Mouse (Mus musculus): Measurements from ENCODE around the gene Midn. TPM values are rescaled to one million over a fixed set of nuclear protein-coding genes. Genes with fewer than 3 reads are reported as not detected.
A peak's percentile ranks its signal among the peaks of the same experiment; 100 is the strongest.

Gene Midn
- polyA plus RNA-seq, 1 experiment: 33.8 TPM

DNA sequence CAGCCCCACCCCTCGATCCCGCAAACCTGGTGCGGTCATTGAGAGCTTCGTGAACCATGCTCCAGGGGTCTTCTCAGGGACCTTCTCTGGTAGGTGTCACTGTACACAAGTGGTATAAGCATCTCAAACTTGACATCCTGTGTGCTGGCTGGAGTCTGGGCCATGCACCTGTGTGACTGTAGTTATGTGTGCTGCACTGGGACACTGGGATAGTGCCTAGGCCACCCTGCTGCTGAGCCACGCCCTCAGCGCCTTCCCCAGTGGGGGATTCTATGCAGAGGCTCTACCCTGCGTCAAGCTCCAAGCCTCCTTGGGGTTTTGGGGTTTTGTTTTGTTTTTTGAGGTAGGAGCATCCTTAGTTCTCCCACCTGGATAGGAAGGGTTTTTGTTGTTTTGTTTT is 6.3 kb downstream of the Midn start:
- Histone ChIP-seq H3K27ac (ENCODE audit: insufficient read depth, low read length) (no peak overlapping the region), H3K4me3 (ENCODE audit: insufficient read depth, low read length) (no peak overlapping the region), H3K4me1 (ENCODE audit: control insufficient read depth, insufficient read depth, low read length) (peaks cover 2% of the 10 kb centered on the region)
- TF ChIP-seq POLR2A (IDR thresholded peaks at IDR 0.05; ENCODE audit: extremely low read depth, insufficient read depth, low read length): no peak
- TF ChIP-seq CTCF (IDR thresholded peaks at IDR 0.05; ENCODE audit: extremely low read depth, insufficient read depth, low read length): no peak

DNA sequence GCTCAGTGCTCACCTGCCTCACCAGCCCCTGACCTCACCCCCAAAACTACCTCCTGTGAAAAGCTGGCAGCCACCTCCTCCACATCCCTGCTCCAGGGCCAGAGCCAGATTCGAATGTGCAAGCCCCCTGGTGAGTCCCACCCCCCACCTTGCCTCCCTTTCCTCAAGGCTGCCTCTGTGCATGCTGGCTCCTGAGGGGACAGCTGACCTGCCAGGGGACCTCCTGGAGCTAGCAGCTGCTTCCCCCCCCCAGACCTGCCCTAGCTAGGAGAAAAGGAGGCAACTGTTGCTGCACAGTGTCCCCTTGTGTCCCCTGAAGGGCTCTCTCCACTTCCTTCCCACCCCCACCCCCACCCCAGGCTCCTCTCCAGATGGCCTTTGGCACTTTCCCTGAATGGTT is 7.2 kb downstream of the Midn start:
- Histone ChIP-seq H3K4me1 (ENCODE audit: control insufficient read depth, insufficient read depth, low read length) (peaks cover 3% of the 10 kb centered on the region), H3K4me3 (ENCODE audit: insufficient read depth, low read length) (no peak overlapping the region), H3K27ac (ENCODE audit: insufficient read depth, low read length) (0 out of 2 replicates have a peak overlapping the region, but pooled peaks have one; percentile 25)
- TF ChIP-seq CTCF (IDR thresholded peaks at IDR 0.05; ENCODE audit: extremely low read depth, insufficient read depth, low read length): no peak
- TF ChIP-seq POLR2A (IDR thresholded peaks at IDR 0.05; ENCODE audit: extremely low read depth, insufficient read depth, low read length): no peak

DNA sequence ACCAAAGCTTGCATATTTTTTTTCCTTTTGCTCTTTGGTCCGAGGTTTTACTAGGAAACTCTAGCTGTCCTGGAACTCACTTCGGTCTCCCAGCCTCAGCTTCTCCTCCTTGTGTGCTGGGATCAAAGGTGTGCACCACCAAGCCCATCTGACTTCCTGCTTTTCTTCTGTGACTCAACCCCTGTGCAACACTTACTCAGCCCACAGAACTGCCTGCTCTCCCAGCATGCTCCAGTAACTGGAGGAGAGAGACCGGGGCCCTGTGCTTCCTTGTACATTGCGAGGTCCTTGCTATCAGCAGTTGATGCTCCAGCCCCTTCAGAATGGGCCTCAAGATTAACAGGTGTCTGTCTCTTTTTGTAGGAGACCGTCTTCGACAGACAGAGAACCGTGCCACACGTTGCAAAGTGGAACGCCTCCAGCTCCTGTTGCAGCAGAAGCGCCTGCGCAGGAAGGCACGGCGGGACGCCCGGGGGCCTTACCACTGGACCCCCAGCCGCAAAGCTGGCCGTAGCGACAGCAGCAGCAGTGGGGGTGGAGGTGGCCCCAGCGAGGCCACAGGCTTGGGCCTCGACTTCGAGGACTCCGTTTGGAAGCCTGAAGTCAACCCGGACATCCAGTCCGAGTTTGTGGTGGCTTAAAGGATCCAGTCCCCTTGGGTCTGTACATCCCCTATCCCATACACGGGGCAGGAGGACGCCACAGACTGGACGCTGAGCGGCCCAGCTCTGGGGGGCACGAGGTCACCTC is 8.1 kb downstream of the Midn start:
- H3K4me1 ChIP-seq (ENCODE audit: control insufficient read depth, insufficient read depth, low read length): peaks cover 6% of the 10 kb centered on the region
- H3K4me3 ChIP-seq (ENCODE audit: insufficient read depth, low read length): no peak overlapping the region
- TF ChIP-seq CTCF (IDR thresholded peaks at IDR 0.05; ENCODE audit: extremely low read depth, insufficient read depth, low read length): no peak
- TF ChIP-seq POLR2A (IDR thresholded peaks at IDR 0.05; ENCODE audit: extremely low read depth, insufficient read depth, low read length): no peak

DNA sequence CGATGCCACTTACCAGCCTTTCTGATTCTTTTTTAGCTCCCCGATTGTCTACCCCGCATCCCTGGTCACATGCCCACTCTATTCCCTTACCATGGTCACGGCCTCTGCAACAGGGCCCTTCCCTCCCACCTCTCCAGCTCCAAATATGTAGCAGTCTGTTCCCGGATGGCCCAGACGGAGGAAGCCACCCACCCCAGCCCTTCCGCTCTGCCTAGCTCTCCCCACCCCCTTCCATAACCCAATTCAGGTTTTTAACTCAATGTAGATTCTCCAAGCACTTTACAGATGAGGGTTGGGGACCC is 8.6 kb downstream of the Midn start:
- Histone ChIP-seq H3K4me3 (ENCODE audit: insufficient read depth, low read length) (no peak overlapping the region), H3K4me1 (ENCODE audit: control insufficient read depth, insufficient read depth, low read length) (peaks cover 6% of the 10 kb centered on the region), H3K27ac (ENCODE audit: insufficient read depth, low read length) (peak overlapping the region; percentile 69)
- TF ChIP-seq CTCF (IDR thresholded peaks at IDR 0.05; ENCODE audit: extremely low read depth, insufficient read depth, low read length): no peak
- TF ChIP-seq POLR2A (IDR thresholded peaks at IDR 0.05; ENCODE audit: extremely low read depth, insufficient read depth, low read length): no peak

More for the DNA sequence above, 8.1 kb downstream of the Midn start:
- peak overlapping the region; percentile 69 for H3K27ac ChIP-seq (ENCODE audit: insufficient read depth, low read length)

DNA sequence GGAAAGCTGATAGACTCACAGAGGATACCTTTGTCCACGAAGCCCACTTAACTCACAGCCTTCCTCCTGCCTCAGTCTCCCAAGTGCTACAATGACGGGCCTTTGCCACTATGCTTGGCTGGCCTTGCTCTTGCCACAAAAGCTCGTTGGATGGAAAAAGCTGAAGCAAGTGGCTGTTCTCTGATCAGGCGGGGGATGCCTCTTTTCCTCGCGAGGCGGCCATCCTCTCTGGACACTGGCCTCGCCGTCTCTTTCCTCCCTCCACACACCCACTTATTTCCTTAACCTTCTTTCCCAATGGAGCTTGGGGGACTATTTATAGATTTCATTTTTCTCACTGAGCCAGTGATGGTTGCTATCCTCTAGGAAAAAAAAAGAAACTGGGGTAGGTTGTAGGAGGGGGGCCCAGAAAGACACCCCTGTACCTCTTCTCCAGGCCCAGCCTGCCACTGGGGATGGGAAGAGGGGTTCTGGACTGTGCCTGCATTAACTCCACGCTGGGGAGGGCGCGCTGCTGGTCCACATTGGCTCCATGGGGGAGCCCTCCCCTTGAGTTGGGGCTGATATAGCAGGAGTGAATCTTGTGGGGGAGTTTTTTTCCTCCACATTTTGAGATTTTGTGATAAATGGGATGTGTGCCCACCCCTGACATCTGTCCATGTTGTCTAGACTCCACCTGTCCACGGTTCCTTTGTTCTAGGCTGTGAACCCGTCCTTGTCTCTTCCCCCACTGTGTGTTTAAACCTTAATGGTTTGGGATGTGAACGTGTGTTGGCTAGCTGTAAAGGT is 9.3 kb downstream of the Midn start:
- Histone ChIP-seq H3K27ac (ENCODE audit: insufficient read depth, low read length) (peak overlapping the region; percentile 80), H3K4me1 (ENCODE audit: control insufficient read depth, insufficient read depth, low read length) (peaks cover 6% of the 10 kb centered on the region), H3K4me3 (ENCODE audit: insufficient read depth, low read length) (no peak overlapping the region)
- TF ChIP-seq CTCF (IDR thresholded peaks at IDR 0.05; ENCODE audit: extremely low read depth, insufficient read depth, low read length) (no peak), POLR2A (IDR thresholded peaks at IDR 0.05; ENCODE audit: extremely low read depth, insufficient read depth, low read length) (peak; percentile 16; the same call in 1 of the 2 replicates)

DNA sequence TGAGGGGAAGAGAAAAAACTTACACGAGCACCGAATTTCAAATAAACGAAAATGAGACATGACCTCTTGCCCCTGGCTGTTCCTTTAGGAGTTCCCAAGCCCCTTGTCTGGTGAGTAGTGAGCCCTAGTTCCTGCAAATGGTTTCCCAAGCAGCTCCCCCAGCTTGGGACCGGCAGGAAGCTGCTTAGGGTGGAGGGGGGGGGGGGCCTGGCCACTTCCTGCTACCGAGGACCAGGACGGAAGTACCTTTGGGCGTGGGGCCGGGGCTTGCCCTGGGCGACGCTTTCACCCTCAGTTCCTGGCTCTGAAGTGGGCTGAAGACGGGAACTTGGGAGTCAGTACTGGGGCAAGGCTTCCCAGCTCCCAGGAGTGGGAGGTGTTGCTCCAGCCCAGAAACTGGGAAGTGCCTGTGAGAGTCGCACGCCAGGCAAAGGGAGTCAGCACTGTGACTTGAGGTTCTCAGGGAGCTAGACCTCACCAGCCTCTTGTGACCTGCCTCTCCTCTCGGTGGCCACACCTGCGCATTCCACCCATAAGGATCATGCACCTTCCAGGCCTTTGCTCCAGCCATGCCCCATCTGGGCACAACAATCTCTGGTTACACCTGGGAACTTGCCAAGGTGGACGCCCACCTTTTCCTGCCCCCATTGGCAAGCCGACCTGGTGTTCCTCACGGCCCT is 10.4 kb downstream of the Midn start:
- Histone ChIP-seq H3K27ac (ENCODE audit: insufficient read depth, low read length) (peak overlapping the region; percentile 61), H3K4me1 (ENCODE audit: control insufficient read depth, insufficient read depth, low read length) (peaks cover 6% of the 10 kb centered on the region), H3K4me3 (ENCODE audit: insufficient read depth, low read length) (no peak overlapping the region)
- TF ChIP-seq POLR2A (IDR thresholded peaks at IDR 0.05; ENCODE audit: extremely low read depth, insufficient read depth, low read length): 0 out of 2 replicates have a peak, but pooled peaks have one; percentile 27
- TF ChIP-seq CTCF (IDR thresholded peaks at IDR 0.05; ENCODE audit: extremely low read depth, insufficient read depth, low read length): no peak

DNA sequence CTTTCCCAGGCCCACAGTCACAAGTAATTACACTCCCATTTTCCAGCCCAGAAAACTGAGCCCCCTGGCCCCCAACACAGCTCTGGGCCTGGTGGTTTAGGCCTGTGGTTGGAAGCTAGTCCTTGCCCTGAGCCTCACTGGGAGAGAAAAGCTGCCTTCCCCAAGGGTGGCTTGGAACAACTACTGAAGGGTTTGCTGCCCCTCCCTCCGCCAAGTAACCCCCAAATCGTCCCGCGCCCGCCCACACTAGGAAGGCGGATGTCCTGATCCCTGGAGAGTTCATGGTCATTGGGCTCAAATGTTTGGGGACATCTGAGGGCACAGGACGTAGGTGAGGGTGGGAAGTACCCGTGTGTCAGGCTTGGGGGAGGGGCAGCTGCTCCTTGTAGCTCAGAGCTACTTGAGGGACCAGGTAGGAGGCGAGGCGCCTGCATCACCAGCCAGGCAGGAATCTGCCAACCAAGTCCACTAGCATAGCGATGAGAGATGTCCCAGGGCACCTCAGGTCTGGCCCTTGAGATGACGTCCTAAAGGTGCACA is 11.0 kb downstream of the Midn start:
- TF ChIP-seq CTCF (IDR thresholded peaks at IDR 0.05; ENCODE audit: extremely low read depth, insufficient read depth, low read length) (no peak), POLR2A (IDR thresholded peaks at IDR 0.05; ENCODE audit: extremely low read depth, insufficient read depth, low read length) (0 out of 2 replicates have a peak, but pooled peaks have one; percentile 0)
- peak overlapping the region; percentile 61 for H3K27ac ChIP-seq (ENCODE audit: insufficient read depth, low read length)
- peak overlapping the region; percentile 17 for H3K4me3 ChIP-seq (ENCODE audit: insufficient read depth, low read length)
- H3K4me1 ChIP-seq (ENCODE audit: control insufficient read depth, insufficient read depth, low read length): peaks cover 7% of the 10 kb centered on the region

DNA sequence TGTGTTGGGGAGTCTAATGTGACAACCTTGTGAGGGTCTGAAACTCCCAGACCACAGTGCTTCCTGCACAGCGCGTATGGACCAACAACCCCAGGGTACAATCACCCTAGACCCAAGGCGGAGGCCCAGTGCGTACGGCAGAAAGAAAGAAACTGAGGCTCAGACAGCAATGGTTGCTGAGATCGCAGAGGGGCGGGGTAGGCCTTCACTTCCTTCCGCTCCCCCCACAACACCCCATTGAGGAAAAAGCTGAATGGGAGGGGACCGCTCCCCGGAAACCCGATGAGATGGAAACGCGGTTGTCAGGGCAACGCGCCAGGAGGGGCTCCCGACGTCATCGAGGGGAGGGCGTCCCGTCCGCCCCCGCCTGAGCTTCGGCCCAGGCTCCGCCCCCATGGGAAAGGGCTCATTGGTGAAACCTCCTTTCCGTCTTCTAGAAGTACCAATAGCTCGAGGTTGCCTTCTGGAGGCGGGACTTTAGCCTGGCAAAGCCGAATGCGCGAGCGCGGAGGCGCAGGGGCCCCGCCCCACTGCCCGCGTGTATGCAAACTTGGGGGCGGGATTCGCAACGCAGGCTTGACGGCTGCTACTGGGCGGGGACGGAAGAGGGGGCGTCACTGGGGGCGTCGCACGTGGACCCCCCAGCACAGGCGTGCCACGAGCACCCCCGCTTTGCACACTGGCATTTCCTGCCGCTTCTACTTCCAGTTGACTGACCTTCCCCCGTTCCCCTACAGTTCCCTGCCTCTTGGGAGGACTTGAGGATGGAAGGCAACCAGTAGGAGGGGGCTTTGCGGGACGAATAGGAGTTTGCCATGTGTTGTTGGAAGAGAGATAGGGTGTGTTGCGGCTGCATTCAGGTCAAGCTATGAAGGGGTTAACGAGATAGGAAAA is 11.7 kb downstream of the Midn start:
- peaks cover 10% of the 10 kb centered on the region for H3K4me1 ChIP-seq (ENCODE audit: control insufficient read depth, insufficient read depth, low read length)

More for the DNA sequence above, 11.7 kb downstream of the Midn start:
- Histone ChIP-seq H3K4me3 (ENCODE audit: insufficient read depth, low read length) (peak overlapping the region; percentile 17), H3K27ac (ENCODE audit: insufficient read depth, low read length) (peak overlapping the region; percentile 61)
- TF ChIP-seq CTCF (IDR thresholded peaks at IDR 0.05; ENCODE audit: extremely low read depth, insufficient read depth, low read length) (no peak), POLR2A (IDR thresholded peaks at IDR 0.05; ENCODE audit: extremely low read depth, insufficient read depth, low read length) (peak; percentile 62; the same call in 1 of the 2 replicates)
